Mouse (Mus musculus): Measurements from ENCODE around the gene Pbx3.

Pbx3 gene

GRCm38 (mm10) chr2:34219150-34219549, 153.8 kb downstream of the Pbx3 start:
- no peak for DNase-seq

GRCm38 (mm10) chr2:34217596-34217995, 155.3 kb downstream of the Pbx3 start:
- no peak for DNase-seq

- DNase-seq = no peak
These were observed 157.4 kb downstream of the Pbx3 start for GRCm38 (mm10) chr2:34215496-34215895.

GRCm38 (mm10) chr2:34212418-34212817, 160.5 kb downstream of the Pbx3 start:
- no peak for DNase-seq

DNA sequence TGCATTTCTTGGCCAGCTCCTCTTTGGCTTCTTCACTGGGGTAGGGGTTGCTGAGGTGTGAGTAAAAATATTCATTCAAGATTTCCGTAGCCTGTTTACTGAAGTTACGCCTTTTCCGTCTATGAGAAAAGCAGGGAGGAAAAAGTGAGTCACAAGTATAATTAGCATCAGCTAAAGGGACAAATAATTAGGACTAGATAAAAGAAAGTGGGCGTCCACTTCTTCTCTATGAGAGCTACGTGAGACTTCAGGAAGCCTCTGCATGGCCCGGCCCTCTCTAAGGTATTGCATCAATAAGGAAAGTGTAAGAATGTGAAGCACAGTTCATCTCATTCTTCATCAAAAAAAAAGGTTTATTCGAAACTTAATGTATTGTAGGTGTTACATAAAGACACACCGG, 168.1 kb downstream of the Pbx3 start:
- DNase-seq = no peak

- no peak for DNase-seq
These were observed 168.6 kb downstream of the Pbx3 start for GRCm38 (mm10) chr2:34204325-34204724.

DNA sequence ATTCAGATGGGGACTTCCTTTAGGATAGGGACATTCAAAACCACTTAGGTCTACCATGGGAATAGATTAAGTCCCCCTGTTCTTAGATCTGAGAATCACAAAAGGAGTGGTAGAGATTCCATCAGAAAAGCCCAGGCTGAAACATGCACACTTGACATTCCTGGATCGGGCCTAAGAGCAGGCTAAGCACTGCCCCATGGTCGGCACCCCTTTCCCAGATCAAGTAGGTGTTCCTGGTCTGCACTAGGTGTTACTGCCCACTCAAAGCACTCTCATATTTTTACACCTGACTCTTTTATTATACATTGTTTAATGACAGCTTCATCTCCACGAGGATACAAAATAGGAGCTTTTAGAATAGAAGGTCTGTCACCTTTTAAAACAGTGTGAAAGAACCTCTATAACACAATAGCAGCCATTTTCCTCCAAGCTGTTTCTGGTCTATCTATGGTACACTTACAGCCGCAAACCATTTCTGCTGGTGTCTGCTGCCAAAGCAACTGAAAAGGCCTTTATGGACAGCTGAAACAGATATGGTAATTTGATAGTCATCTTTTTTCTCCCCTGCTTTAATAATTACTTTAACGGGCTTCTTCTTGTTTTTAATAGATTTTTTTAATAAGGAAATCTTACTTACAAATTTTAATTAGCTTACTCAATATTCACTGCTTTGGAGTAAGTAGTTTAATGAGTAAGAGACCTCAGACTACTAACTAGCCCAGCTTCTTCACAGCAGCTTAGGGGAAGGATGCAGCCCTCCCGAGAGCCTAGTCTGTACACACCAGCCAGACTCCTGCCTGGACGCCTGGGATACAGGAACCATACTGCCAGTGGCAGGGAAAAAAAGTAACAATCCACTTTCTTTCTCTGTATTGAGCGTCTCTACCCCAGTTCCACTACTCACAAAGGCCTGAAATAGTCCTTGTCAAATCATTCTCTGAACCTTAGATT, 178.8 kb downstream of the Pbx3 start:
- no peak for DNase-seq

DNA sequence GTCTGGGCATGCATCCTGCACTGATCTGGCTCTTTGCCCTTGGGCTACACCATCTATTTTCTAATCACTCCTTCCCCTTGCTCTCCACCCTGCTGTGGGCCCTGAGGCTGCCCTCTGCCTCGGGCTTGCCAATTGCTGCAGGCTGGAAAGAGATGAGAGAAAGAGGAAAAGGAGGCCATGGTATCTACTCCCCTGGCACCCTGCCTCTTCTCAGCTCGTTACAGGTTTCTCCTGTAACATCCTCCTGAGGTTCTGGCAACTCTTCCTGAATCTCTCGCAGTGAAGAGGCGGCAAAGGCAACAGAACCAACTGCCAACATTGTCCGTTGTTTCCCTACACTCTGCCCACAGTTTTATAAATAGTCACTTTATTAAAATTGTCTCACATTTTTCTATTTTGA, 179.7 kb downstream of the Pbx3 start:
- DNase-seq = no peak

DNA sequence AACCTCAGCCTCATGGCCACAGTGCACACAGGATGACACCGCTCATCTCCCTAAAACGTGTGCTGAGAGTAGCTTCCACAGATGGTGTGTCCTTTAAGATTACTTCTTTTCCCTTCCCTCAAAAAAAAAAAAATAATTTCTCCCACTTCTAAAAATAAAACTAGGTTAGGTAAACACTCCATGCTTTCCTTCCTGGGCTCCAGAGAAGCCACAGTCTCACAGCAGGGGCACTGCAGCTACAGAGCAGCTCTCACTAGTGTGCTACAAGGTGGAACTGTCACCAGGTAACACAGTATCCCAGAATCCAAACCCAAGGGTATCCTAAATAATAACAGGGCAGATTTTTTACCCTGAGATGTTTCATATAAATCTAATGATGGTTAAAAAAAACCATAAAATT, 185.6 kb downstream of the Pbx3 start:
- no peak for DNase-seq

- no peak for DNase-seq
These were observed 191.3 kb downstream of the Pbx3 start for GRCm38 (mm10) chr2:34181600-34181999.

- no peak for DNase-seq
These were observed 193.6 kb downstream of the Pbx3 start for GRCm38 (mm10) chr2:34179299-34179698.

- DNase-seq = no peak
These were observed 194.3 kb downstream of the Pbx3 start for GRCm38 (mm10) chr2:34178653-34179052.

DNA sequence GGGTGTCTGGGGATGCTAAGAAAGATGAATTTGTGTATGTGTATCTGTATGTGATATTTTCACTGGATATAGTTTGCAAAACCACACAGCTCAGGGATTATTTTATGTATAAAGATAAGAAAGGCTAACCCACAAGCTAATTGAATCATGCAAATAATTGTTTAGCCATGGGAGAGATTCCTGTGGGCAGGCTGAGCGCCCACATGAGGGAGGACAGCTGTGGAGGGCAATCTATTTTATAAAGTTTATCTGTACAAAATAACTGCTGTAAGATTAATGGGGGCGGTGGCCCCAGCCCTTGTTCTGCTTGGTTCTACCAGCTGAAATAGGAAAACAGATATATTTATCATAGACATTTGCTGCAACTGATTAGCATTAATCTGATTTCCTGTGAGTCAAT, 202.5 kb downstream of the Pbx3 start:
- no peak for DNase-seq

DNA sequence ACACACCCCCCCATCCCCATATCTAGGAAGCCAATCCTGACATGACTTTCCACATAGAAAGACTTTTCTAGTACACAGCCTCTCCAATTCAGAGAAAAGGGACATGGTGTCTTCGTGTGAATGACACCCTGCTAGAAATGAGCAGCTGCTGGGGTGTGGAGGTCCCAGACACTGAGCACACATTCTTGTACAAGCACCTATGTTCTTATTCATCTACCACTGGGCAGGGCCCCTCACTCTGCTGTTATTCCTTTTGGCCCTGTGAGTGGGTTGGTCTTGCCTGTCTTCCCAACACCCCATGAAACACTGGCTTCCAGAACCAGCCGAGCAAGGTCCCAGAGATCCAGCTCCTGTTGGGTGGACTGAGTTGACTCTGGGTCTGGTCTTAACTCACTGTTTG, 203.3 kb downstream of the Pbx3 start:
- DNase-seq = no peak

DNA sequence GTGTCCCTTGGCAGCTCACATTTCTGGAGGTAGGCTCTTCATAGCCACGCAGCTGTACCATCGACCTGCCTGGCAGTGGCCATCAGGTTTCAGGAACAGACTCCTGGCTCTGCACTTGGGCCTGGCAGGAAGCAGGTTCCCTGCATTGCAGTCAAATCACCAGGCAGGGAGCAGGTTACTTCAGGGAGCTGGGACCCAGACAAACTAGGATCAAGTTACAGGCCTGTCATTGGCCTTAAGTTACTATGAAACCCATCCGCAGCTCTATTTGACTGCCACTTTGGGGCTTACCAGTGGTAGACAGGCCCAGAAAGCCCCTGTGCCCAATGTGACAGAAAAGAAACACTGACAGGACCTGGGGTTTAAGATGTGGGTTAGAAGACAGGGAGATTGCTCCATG, 204.8 kb downstream of the Pbx3 start:
- no peak for DNase-seq

GRCm38 (mm10) chr2:34162484-34162883, 210.5 kb downstream of the Pbx3 start:
- DNase-seq = no peak

- DNase-seq = peak in 1 of 2 experiments; percentile 7
These were observed 215.2 kb downstream of the Pbx3 start for GRCm38 (mm10) chr2:34157746-34158145.

GRCm38 (mm10) chr2:34154833-34155232, 218.1 kb downstream of the Pbx3 start:
- DNase-seq = no peak

DNA sequence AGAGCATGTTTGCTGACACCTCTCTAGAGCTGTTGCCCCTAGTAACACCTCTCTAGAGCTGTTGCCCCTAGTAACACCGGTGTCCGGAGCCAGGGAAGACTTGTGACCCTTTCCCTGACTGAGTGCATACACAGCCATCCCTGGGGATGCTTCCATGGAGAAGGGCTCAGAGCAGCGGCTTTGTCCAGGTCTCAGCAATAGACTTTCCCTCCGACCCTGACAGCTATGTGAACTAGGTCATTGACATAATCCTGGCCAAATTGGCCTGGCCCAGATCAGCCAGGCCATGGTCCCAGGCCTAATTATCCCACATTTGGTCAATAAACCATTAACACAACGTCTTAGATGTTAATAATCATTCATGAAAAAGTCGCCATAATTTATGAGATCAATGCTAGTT, 219.6 kb downstream of the Pbx3 start:
- DNase-seq = no peak

- DNase-seq = no peak
These were observed 222.4 kb downstream of the Pbx3 start for GRCm38 (mm10) chr2:34150560-34150959.

DNA sequence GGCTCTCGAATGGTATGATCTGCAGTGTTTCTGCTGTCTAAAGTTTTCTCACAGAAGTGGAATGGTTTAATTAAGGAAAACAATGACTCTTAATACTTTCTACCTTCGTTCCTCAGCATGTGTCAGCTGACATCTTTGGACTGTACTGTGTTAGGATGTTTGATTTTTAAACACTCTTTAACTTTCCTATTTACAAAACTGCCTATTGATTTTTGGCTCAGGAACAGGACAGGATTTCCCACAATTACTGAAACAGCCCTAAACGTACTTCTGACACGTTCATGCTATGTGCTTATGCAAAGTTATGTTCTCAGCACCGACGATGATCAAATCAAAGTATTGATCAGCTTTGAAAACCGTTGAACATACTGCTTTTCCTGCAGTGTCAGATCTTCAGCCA, 224.7 kb downstream of the Pbx3 start:
- DNase-seq = no peak

- no peak for DNase-seq
These were observed 225.5 kb downstream of the Pbx3 start for GRCm38 (mm10) chr2:34147476-34147875.

GRCm38 (mm10) chr2:34147036-34147435, 225.9 kb downstream of the Pbx3 start:
- no peak for DNase-seq

DNA sequence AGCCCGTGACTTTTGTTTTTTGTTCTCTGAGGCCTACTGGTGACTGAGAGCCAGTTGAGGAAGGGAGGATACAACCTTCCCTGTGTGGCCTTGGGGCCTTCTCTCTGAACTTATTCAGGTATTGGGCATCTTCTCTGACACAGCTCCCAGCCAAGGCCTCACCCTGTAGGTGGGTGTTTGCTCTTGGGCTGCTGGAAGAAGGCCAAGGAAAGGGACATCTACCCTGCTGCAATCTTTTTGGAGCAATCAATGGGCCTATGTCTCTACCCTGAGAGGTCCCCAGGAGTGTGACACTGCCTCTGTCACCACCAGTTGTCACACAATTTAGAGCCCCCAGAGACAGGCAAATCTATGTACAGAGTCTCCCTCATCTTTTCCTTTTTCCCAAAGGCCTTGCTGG, 226.5 kb downstream of the Pbx3 start:
- no peak for DNase-seq

Measured in kidney, postnatal 36 days (tissue).